Mouse (Mus musculus) heart, postnatal 0 days (tissue): Measurements from ENCODE around the gene Dnajc5g. TPM values are rescaled to one million over a fixed set of nuclear protein-coding genes. Genes with fewer than 3 reads are reported as not detected.

ENCODE experiments used
- ATAC-seq: fragments of 200-750 bp; cut with Nextera tagmentation; 2 replicates; pipeline ENCODE4 v1.8.0; 2017; ENCODE audit warnings: low read depth, moderate number of reproducible peaks, moderate library complexity; ENCODE audit not compliant: insufficient read depth
- DNase-seq: peaks from one replicate; pipeline ENCODE4 v3.0.0-alpha.2; 2016; ENCODE audit warnings: low spot score
- H3K27ac ChIP-seq: fragments of 300-500 bp; sonication (generic); 2 replicates; pipeline ENCODE4 v1.5.1; 2014; ENCODE audit warnings: low read depth, mild to moderate bottlenecking
- H3K27me3 ChIP-seq: fragments of 300-500 bp; sonication (generic); 2 replicates; pipeline ENCODE4 v1.6.1; 2014; ENCODE audit warnings: low read length, mixed read lengths; ENCODE audit not compliant: control insufficient read depth, insufficient read depth
- H3K36me3 ChIP-seq: fragments of 300-500 bp; sonication (generic); replicated peaks from 2 replicates; pipeline ENCODE4 v1.6.1; 2014; ENCODE audit warnings: low read length, mixed read lengths; ENCODE audit not compliant: control insufficient read depth, insufficient read depth
- H3K4me1 ChIP-seq: fragments of 300-500 bp; sonication (generic); 2 replicates; pipeline ENCODE4 v1.6.1; 2014; ENCODE audit warnings: antibody characterized with exemption; ENCODE audit not compliant: control insufficient read depth, insufficient read depth
- H3K4me2 ChIP-seq: fragments of 300-500 bp; sonication (generic); 2 replicates; pipeline ENCODE4 v1.6.1; 2014; ENCODE audit warnings: low read depth, mild to moderate bottlenecking, low read length, moderate library complexity
- H3K4me3 ChIP-seq: fragments of 300-500 bp; sonication (generic); 2 replicates; pipeline ENCODE4 v1.5.1; 2014; ENCODE audit warnings: low read depth, low read length
- H3K9ac ChIP-seq: fragments of 300-500 bp; sonication (generic); replicated peaks from 2 replicates; pipeline ENCODE4 v1.6.1; 2014; ENCODE audit warnings: low read depth, low read length, mixed read lengths
- H3K9me3 ChIP-seq: fragments of 300-500 bp; sonication (generic); replicated peaks from 2 replicates; pipeline ENCODE4 v1.6.1; 2016; ENCODE audit warnings: low read length; ENCODE audit not compliant: control insufficient read depth
- CTCF ChIP-seq: IDR thresholded peaks from 2 replicates; pipeline ENCODE4 v1.5.1; 2016; ENCODE audit warnings: antibody characterized with exemption, control low read depth, low read depth
- EP300 ChIP-seq: IDR thresholded peaks from 2 replicates; pipeline ENCODE4 v1.6.1; 2016; ENCODE audit warnings: antibody characterized with exemption, low read depth
- WGBS: fragments of 180-500 bp; shearing (Covaris S2); extraction: QIAGEN DNeasy Blood & Tissue Kit; methylation state at CpG from one replicate; pipeline ENCODE4 v1.1.7; 2014; 5-methylcytosine and 5-hydroxymethylcytosine counted together
- polyA plus RNA-seq: library from polyadenylated mRNA; unstranded; fragments of >200 nt; fragmentation: Nextera tagmentation; extraction: Ambion mirVana; gene quantifications from 2 replicates; pipeline ENCODE4 v1.2.1, GENCODE M21; 2015
- total RNA-seq: library from RNA; depleted of rRNA; stranded (reverse); fragments of >200 nt; gene quantifications from 2 replicates; pipeline ENCODE4 v1.2.3, GENCODE M21; 2014; ENCODE audit warnings: low replicate concordance

Dnajc5g gene
- total and polyA plus RNA-seq, 2 experiments from 2014 or later, result not detected

DNA sequence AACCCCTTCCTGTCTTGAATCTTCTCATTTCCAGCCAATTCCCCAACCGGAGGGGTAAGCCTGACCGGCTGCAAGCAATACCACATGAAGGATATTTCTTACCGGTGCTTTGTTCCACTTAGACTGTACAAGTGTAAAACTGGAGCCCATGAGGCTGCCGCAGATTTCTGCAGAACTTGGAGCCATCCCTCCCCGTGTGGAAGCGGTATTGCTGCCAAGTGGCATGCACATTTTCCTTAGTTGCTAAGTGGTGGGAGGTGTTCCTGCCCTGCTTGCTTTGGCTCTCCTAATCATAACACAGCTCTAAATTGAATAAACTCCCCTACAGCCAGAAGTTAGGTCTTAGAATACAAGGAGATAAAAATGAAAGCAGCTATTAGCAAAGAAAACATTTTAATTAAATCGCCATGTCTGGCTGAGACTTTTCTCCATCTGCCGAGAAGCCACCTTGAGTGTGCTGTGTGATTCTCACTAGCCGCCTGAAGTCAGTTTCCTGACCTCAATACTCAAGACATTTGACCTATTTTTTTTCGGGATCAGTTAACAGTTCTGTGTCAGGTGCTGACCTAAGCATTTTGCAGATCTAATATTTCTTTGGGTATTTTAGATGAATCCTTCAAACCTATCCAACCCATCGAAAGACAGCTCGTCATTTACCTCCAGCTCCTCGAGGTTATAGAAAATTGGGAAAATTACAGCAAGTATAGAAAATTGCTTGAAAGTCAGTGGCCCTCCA lies 25.9 kb upstream of the Dnajc5g start:
- H3K4me3 ChIP-seq, result no peak overlapping the region
- WGBS, result 63% methylated on average over 13 of the region's 13 CpGs
- H3K36me3 ChIP-seq, result peaks cover 30% of the 10 kb centered on the region
- H3K9ac ChIP-seq, result no peak overlapping the region
- ATAC-seq (no peak), DNase-seq (peak; percentile 39)
- no peak for TF ChIP-seq EP300
- no peak for TF ChIP-seq CTCF
- H3K27ac ChIP-seq, result no peak overlapping the region
- H3K4me1 ChIP-seq, result peaks cover 11% of the 10 kb centered on the region
- no peaks in the 10 kb centered on the region for H3K9me3 ChIP-seq
- H3K27me3 ChIP-seq, result no peaks in the 10 kb centered on the region
- H3K4me2 ChIP-seq, result no peak overlapping the region

DNA sequence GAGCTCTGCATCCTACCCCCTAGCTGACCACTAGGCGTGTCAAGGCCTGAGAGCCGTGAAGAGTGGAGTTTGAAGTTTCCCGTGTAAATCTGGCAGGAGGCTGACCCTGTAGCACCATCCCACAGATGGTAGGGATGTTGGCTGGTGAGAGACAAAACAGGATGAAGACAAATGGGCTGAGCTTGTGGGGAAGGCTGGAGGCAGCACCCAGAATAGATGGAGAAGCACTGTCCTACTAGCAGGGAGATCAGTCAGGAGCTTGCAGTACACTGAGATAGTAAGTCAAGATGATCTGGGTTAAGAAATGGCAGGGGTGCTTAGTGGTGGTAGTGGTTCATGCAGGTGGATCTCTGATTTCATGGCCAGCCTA lies 25.3 kb upstream of the Dnajc5g start:
- Histone ChIP-seq H3K36me3 (peaks cover 24% of the 10 kb centered on the region), H3K4me1 (peaks cover 11% of the 10 kb centered on the region), H3K27ac (no peak overlapping the region), H3K4me3 (no peak overlapping the region), H3K4me2 (no peak overlapping the region), H3K27me3 (no peaks in the 10 kb centered on the region), H3K9ac (no peak overlapping the region), H3K9me3 (no peaks in the 10 kb centered on the region)
- no peak for TF ChIP-seq CTCF
- no peak for TF ChIP-seq EP300
- 65% methylated on average over 3 of the region's 3 CpGs for WGBS
- DNase-seq (no peak), ATAC-seq (no peak)

DNA sequence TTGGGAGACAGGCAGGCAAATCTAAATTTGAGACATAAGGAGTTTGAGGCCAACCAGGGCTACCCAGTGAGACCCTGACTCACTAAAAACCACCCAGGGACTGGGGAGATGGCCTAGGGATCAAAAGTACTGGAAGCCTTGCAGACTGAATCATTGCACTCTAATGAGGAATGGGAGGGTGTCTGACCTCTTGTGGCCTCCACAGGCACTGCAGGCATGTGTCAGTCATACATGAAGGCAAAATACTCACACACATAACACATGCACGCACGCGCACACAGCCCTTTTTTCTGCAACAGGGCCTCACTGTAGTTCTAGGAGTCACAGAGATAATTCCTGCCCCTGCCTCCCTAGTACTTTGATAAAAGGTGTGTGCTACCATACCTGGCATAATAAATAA lies 24.7 kb upstream of the Dnajc5g start:
- TF ChIP-seq EP300, result no peak
- TF ChIP-seq CTCF, result peak; percentile 66
- no peaks in the 10 kb centered on the region for H3K9me3 ChIP-seq
- H3K4me1 ChIP-seq, result peaks cover 11% of the 10 kb centered on the region
- peaks cover 18% of the 10 kb centered on the region for H3K36me3 ChIP-seq
- ATAC-seq, result no peak
- WGBS, result 88% methylated on average over 3 of the region's 3 CpGs
- peak; percentile 26 for DNase-seq
- H3K27ac ChIP-seq, result no peak overlapping the region
- no peak overlapping the region for H3K4me3 ChIP-seq
- no peaks in the 10 kb centered on the region for H3K27me3 ChIP-seq
- H3K9ac ChIP-seq, result no peak overlapping the region
- H3K4me2 ChIP-seq, result no peak overlapping the region

DNA sequence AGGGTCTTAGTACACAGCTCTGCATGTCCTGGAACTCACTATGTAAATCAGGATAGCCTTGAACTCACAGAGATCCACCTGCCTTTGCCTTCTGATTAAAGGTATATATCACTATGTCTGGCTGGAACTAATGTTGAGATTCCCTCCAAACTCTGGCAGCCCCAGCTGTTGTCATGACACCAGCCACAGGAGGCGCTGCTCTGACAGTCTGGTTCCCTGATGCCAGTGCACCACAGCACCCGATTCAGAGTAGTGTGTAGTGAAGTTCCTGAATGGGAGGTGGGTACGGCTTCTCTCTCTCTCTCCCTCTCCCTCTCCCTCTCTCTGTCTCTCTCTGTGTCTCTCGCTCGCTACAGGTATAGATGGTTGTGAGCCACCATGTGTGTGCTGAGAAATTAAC lies 23.7 kb upstream of the Dnajc5g start:
- TF ChIP-seq EP300 (no peak), CTCF (peak; percentile 71)
- peak; percentile 34; the same call in 1 of the 2 replicates for ATAC-seq
- H3K4me2 ChIP-seq, result peak overlapping the region; percentile 39; the same call in 1 of the 2 replicates
- no peak overlapping the region for H3K27ac ChIP-seq
- peaks cover 9% of the 10 kb centered on the region; the same call in 1 of the 2 replicates for H3K36me3 ChIP-seq
- H3K4me1 ChIP-seq, result peaks cover 11% of the 10 kb centered on the region
- no peak overlapping the region for H3K9ac ChIP-seq
- peak; percentile 67 for DNase-seq
- H3K9me3 ChIP-seq, result no peaks in the 10 kb centered on the region
- H3K4me3 ChIP-seq, result no peak overlapping the region
- WGBS, result 9% methylated on average over 5 of the region's 5 CpGs
- no peaks in the 10 kb centered on the region for H3K27me3 ChIP-seq

DNA sequence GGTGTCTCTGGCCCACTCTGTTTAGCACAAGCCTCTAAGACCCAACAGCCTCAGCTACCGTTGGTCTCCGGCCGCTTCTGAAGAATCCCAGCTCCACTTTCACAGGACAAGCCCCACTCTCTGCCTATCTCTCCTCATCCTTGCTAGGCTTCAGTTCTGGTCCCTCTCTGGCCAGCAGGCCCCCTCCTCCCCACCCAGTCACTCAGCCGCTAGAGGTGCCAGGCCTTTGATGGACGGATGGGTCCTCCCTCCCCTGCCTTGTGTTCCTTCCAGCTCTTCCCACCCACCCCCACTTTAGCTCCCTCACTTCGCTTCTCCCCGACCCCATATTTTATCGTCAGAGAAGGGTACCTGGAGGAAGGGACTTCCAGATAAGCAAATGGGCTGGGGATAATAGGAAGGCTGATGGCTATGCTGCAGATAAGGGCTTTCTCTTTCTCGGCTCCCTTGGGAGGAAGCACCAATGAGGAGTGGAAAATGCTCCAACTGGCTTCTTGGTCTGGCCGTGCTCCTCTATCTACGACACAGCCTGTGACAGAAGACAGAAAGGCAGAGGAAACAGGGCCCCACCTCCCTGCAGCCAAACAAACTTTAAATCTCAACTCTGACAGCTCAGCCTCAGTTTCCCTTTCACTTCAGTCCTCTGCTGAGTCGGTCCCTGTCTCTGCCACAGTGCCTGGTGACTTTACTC lies 23.0 kb upstream of the Dnajc5g start:
- Histone ChIP-seq H3K4me3 (peak overlapping the region; percentile 7; the same call in 1 of the 2 replicates), H3K9me3 (no peaks in the 10 kb centered on the region), H3K27ac (no peak overlapping the region), H3K4me2 (peak overlapping the region; percentile 39), H3K4me1 (peaks cover 11% of the 10 kb centered on the region), H3K9ac (no peak overlapping the region), H3K27me3 (0 out of 2 replicates have a peak, but pooled peaks cover 3% of the 10 kb centered on the region), H3K36me3 (peaks cover 1% of the 10 kb centered on the region; the same call in 1 of the 2 replicates)
- ATAC-seq (0 out of 2 replicates have a peak, but pooled peaks have one; percentile 25), DNase-seq (peak; percentile 29)
- WGBS, result 7% methylated on average over 12 of the region's 12 CpGs
- TF ChIP-seq EP300 (no peak), CTCF (no peak)
